Mouse (Mus musculus) heart, postnatal 25 days (tissue): Measurements from ENCODE around the gene Scrt2. TPM values are rescaled to one million over a fixed set of nuclear protein-coding genes. Genes with fewer than 3 reads are reported as not detected.
"Not testable (repeated sequence)": the region's sequence is repeated elsewhere in the genome, so short reads cannot be mapped to it uniquely, and the experiment has no call there.

Experiments
- DNase-seq: peaks from one replicate; pipeline ENCODE4 v3.0.0; 2022; ENCODE audit warnings: low spot score
- intact Hi-C: fragments of 180-260 bp; cut with DNase I; formaldehyde crosslinking; loops from one replicate; pipeline ENCODE4 v1.15.1; 2025
- total RNA-seq, 2 experiments: library from RNA; stranded (reverse); gene quantifications; 2 replicates each; pipeline ENCODE4 v1.2.3; 2021

The Scrt2 gene
- not detected for total RNA-seq

- no peak for DNase-seq
- intact Hi-C loops = no loop called here
These were observed at the start of gene Scrt2 for GRCm38 (mm10) chr2:152080685-152081541. Gene Scrt2, plus strand, starts transcription at chr2:152081529.

GRCm38 (mm10) chr2:152040101-152040500, 41.2 kb upstream of the Scrt2 start:
- no peak for DNase-seq
- intact Hi-C loops = no loop called here

GRCm38 (mm10) chr2:152047116-152048002, 34.0 kb upstream of the Scrt2 start:
- DNase-seq = no peak
- intact Hi-C loops = no loop called here

- intact Hi-C loops = no loop called here
- no peak for DNase-seq
These were observed 33.0 kb upstream of the Scrt2 start for GRCm38 (mm10) chr2:152048003-152048980.

GRCm38 (mm10) chr2:152048981-152049441, 32.3 kb upstream of the Scrt2 start:
- intact Hi-C loops = no loop called here
- no peak for DNase-seq

GRCm38 (mm10) chr2:152049611-152050270, 31.6 kb upstream of the Scrt2 start:
- DNase-seq = no peak
- intact Hi-C loops = no loop called here

GRCm38 (mm10) chr2:152050316-152050715, 31.0 kb upstream of the Scrt2 start:
- DNase-seq = no peak
- intact Hi-C loops = no loop called here

GRCm38 (mm10) chr2:152051985-152052384, 29.3 kb upstream of the Scrt2 start:
- no peak for DNase-seq
- intact Hi-C loops = no loop called here

- intact Hi-C loops = no loop called here
- no peak for DNase-seq
These were observed 25.9 kb upstream of the Scrt2 start for GRCm38 (mm10) chr2:152055406-152055805.

- no peak for DNase-seq
- intact Hi-C loops = no loop called here
These were observed 24.7 kb upstream of the Scrt2 start for GRCm38 (mm10) chr2:152056368-152057251.

- intact Hi-C loops = no loop called here
- DNase-seq = no peak
These were observed 24.1 kb upstream of the Scrt2 start for GRCm38 (mm10) chr2:152057252-152057563.

- DNase-seq, intact Hi-C loops: not testable (repeated sequence)
These were observed 18.5 kb upstream of the Scrt2 start for GRCm38 (mm10) chr2:152062817-152063216.

- DNase-seq = no peak
- intact Hi-C loops = no loop called here
These were observed 12.5 kb upstream of the Scrt2 start for GRCm38 (mm10) chr2:152068660-152069433.

GRCm38 (mm10) chr2:152069434-152069786, 11.9 kb upstream of the Scrt2 start:
- intact Hi-C loops = no loop called here
- no peak for DNase-seq

- intact Hi-C loops = no loop called here
- no peak for DNase-seq
These were observed 11.4 kb upstream of the Scrt2 start for GRCm38 (mm10) chr2:152069941-152070340.

GRCm38 (mm10) chr2:152074521-152074920, 6.8 kb upstream of the Scrt2 start:
- no peak for DNase-seq
- intact Hi-C loops = no loop called here

- intact Hi-C loops = no loop called here
- DNase-seq = no peak
These were observed 5.9 kb upstream of the Scrt2 start for GRCm38 (mm10) chr2:152075294-152075889.
